In genomic region chr7:70541881-70542665, GRCm38 (mm10) we compare ENCODE assay signal across 17 mouse cellular contexts.
DNase-seq lines count a peak whose midpoint lies in the region; ATAC-seq lines count a peak whose summit lies in the region.
"Had no signal": no experiment of that assay in that cellular context is flagged by ENCODE, and none has a peak within 500 bp of the region (broad histone marks: within the 10 kb centered on the region; RNA-seq: fewer than 3 reads in every experiment).

No protein-coding gene starts in this region.

- no peak overlapping the region for H3K4me3 ChIP-seq in kidney, embryonic 16.5 days (ENCODE audit: low read length)
- H3K4me3 ChIP-seq: embryonic facial prominence, embryonic 12.5 days; forebrain, embryonic 15.5 days; heart, embryonic 10.5 days; hindbrain, embryonic 13.5 days had no signal

- H3K9me3 ChIP-seq in kidney, embryonic 16.5 days (ENCODE audit: low read length) = no peaks in the 10 kb centered on the region
- H3K9me3 ChIP-seq: embryonic facial prominence, embryonic 12.5 days; forebrain, embryonic 15.5 days; heart, embryonic 10.5 days; hindbrain, embryonic 13.5 days had no signal

- H3K9ac ChIP-seq in kidney, embryonic 16.5 days (replicated peaks; ENCODE audit: low read length) = no peak overlapping the region
- H3K9ac ChIP-seq: embryonic facial prominence, embryonic 12.5 days; forebrain, embryonic 15.5 days; hindbrain, embryonic 13.5 days had no signal

- no peaks in the 10 kb centered on the region for H3K27me3 ChIP-seq in kidney, embryonic 16.5 days (ENCODE audit: insufficient read depth, low read length)
- H3K27me3 ChIP-seq: embryonic facial prominence, embryonic 12.5 days; forebrain, embryonic 15.5 days; hindbrain, embryonic 13.5 days had no signal

- intact Hi-C loops in heart, postnatal 25 days (cut with DNase I) = no loop called here

- ATAC-seq in kidney, embryonic 16.5 days (ENCODE audit: low FRiP score, low TSS enrichment) = no peak; the same call in 1 of the 2 replicates
- ATAC-seq in frontal cortex, adult (ENCODE audit: low TSS enrichment) = no peak
- ATAC-seq: forebrain, embryonic 15.5 days had no signal

- peaks cover 8% of the 10 kb centered on the region for H3K4me1 ChIP-seq in kidney, embryonic 16.5 days (ENCODE audit: insufficient read depth, low read length)
- H3K4me1 ChIP-seq: embryonic facial prominence, embryonic 12.5 days; forebrain, embryonic 15.5 days; heart, embryonic 10.5 days; hindbrain, embryonic 13.5 days had no signal

- peak; percentile 58 to 71 for DNase-seq in kidney, adult 8-10 months
- DNase-seq in kidney, adult 9 months = peak; percentile 84
- peak; percentile 18 for DNase-seq in kidney, postnatal 10 days
- DNase-seq in heart, postnatal 25 days (ENCODE audit: low spot score) = no peak
- DNase-seq: adrenal gland, postnatal 14 days; cerebellum, adult 11-12 months; cerebellum, adult 9-10 months; cerebellum, postnatal 25 days; gastrocnemius, postnatal 10 days; heart, adult 18-20 months; heart, postnatal 10 days had no signal

- no peak overlapping the region for H3K27ac ChIP-seq in kidney, embryonic 16.5 days (ENCODE audit: low read length)
- H3K27ac ChIP-seq: embryonic facial prominence, embryonic 12.5 days; forebrain, embryonic 15.5 days; heart, embryonic 10.5 days; hindbrain, embryonic 13.5 days had no signal

- no peak overlapping the region for H3K4me2 ChIP-seq in kidney, embryonic 16.5 days (replicated peaks; ENCODE audit: low read depth, low read length)
- H3K4me2 ChIP-seq: embryonic facial prominence, embryonic 12.5 days; forebrain, embryonic 15.5 days; hindbrain, embryonic 13.5 days had no signal

- no peaks in the 10 kb centered on the region for H3K36me3 ChIP-seq in kidney, embryonic 16.5 days (ENCODE audit: insufficient read depth, low read length)
- H3K36me3 ChIP-seq: embryonic facial prominence, embryonic 12.5 days; forebrain, embryonic 15.5 days; heart, embryonic 10.5 days; hindbrain, embryonic 13.5 days had no signal

- 46% methylated on average over 10 of the region's 10 CpGs for WGBS in kidney, embryonic 16.5 days
